Mouse (Mus musculus) brain, embryonic 14.5 days (tissue): Measurements from ENCODE around the gene Cass4. TPM values are rescaled to one million over a fixed set of nuclear protein-coding genes. Genes with fewer than 3 reads are reported as not detected.

ENCODE experiments used
- DNase-seq: peaks from one replicate; pipeline ENCODE4 v3.0.0-alpha.2; 2011; ENCODE audit warnings: low read depth
- CTCF ChIP-seq: fragments of 200-500 bp; IDR thresholded peaks from 2 replicates; pipeline ENCODE4 v1.5.1; 2012; ENCODE audit warnings: inconsistent platforms, mild to moderate bottlenecking, moderate library complexity, borderline replicate concordance; ENCODE audit not compliant: insufficient read depth, insufficient read length; ENCODE audit errors: extremely low read depth
- POLR2A ChIP-seq: fragments of 200-500 bp; IDR thresholded peaks from 2 replicates; pipeline ENCODE4 v1.6.1; 2012; ENCODE audit warnings: mild to moderate bottlenecking, inconsistent platforms, borderline replicate concordance; ENCODE audit not compliant: poor library complexity, insufficient read depth, insufficient read length, severe bottlenecking; ENCODE audit errors: extremely low read depth
- polyA plus RNA-seq: library from polyadenylated mRNA; depleted of rRNA; stranded (reverse); fragments of >200 nt; gene quantifications from 2 replicates; pipeline ENCODE4 v1.2.3, GENCODE M21; 2012

Gene Cass4
- polyA plus RNA-seq, 1 experiment: 0.11 TPM

DNA sequence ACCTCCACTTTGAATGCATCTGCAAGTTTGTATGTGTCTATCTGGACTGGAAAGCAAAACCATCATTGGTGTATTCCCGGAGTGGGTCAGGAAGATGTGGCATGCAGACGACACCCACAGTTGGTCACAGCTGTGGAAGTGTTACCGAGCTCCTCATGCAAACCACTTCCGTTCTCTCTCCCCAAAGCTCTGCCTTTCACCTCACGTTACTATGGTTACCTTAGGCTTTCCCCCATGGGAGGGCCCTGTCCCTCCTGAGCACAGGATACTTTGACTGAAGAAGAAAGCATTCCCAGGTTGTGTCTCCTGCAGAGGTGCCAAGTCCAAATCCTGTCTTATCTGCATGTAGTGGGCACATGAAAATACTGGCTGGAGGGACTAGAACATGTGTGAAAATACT lies 40.2 kb downstream of the Cass4 start:
- no peak for DNase-seq
- TF ChIP-seq CTCF (no peak), POLR2A (no peak)

DNA sequence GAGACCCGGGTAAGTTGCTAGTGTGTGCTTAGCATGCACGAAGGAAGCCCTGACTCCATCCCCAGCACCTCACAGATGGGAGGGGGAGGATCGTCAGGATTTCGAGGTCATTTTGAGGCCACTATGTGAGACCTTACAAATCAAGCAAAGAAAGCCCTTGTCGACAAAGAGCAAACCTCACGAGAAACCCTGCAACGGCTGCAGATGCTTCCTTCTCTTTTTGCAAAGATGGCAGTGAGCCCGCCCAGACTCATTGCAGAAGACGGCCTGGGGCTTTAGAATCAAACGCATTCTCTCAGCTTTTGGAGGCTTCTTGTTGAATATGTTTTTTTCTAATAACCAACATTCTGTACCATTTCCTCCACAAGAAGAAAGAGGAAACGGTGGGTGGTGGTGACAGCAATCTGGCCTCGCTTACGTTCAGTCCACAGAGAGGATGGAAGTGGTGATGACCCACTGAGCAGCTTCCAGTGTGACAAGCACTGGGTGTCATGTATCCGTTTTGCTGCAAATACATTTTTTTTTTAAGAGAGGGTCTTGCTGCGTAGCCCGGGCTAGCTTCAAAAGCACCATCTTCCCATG lies 43.9 kb downstream of the Cass4 start:
- no peak for TF ChIP-seq CTCF
- TF ChIP-seq POLR2A: no peak
- no peak for DNase-seq

DNA sequence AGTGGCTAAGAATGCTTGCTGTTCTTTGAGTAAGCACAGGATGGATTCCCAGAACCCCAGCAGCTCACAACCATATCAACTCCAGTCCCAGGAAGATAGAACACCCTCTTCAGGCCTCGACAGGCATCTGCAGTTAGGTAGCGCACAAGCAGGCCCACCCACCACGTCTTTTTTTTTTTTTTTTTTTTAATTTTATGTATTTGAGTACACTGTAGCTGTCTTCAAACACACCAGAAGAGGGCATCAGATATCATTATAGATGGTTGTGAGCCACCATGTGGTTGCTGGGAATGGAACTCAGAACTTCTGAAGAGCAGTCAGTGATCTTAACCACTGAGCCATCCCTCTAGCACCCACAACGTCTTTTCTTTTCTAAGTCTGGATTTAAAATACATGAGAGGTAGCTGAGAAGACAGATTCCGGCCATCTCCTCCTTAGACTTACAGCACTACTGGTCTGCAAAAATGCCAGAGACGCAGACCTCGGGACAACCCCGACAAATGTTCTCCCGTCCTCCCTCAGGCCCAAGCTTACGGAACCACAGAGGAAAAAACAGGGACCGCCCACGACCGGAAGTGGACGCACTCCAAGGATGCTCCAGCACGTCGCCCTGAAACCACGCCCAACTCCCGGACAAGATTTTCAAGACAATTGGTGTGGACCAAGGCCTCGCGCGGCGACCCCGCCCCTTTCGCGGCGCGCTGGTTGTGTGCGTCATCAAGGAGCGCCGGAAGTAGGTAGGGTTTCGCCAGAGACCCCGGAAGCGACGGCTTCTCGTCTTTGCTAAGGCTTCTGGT lies 46.4 kb downstream of the Cass4 start, which contains the start of gene Rtf2:
Rtf2 (plus strand) TSS at position 714 of the 797 bp plus-strand sequence.
- TF ChIP-seq CTCF: no peak
- peak; percentile 37; the same call in 1 of the 2 replicates for TF ChIP-seq POLR2A
- peak; percentile 99 for DNase-seq

DNA sequence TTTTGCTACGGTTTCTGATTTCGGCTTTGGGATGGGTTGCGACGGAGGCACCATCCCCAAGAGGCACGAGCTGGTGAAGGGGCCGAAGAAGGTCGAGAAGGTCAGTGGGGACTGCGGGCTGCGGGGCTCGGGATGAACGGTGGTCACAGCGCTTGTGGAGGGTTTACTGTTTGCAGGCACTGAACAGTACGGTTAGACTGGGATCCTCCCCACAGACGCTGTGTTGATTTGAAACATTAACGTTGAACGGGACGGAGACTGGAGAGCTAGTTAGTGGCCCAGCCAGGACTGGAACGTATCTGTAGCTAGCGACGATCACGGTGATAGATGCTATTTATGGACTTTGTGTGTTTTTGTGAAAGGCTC lies 47.0 kb downstream of the Cass4 start:
- TF ChIP-seq POLR2A (no peak), CTCF (no peak)
- DNase-seq: no peak

DNA sequence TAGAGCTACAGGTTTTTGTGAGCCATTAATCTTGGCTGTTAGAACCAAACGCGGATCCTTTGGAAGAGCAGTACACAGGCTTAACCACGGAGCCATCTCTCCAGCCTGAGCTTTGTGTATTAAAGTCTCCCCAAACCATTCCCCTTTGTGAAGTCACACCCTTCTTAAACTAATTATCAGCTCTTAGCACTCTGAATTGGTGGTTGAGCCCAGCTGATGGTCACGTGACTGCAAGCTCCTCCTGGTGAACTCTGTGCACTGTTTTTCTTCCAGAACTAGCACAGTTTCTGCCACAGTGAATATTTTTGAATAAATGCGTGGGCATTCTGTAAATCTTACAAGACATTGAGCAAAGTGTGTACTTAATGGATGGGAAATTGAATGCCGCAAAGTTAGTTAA lies 47.6 kb downstream of the Cass4 start:
- peak; percentile 3 for DNase-seq
- TF ChIP-seq POLR2A (no peak), CTCF (no peak)

DNA sequence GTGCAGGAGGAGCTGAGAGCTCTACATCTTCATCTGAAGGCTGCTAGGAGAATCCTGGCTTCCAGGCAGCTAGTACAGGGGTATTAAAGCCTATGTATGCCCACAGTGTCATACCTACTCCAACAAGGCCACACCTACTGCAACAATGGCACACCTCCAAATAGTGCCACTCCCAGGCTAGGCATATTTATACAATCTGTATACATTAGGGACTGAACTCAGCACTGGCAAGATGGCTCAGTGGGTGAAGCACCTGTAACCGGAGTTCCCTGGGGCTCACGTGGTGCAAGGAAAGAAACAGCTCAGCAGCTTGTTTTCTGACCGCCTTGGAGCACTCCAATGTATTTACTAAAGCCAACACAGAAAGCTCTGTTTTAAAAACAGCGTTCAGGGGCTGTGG lies 52.0 kb downstream of the Cass4 start:
- DNase-seq: no peak
- TF ChIP-seq POLR2A (no peak), CTCF (no peak)

DNA sequence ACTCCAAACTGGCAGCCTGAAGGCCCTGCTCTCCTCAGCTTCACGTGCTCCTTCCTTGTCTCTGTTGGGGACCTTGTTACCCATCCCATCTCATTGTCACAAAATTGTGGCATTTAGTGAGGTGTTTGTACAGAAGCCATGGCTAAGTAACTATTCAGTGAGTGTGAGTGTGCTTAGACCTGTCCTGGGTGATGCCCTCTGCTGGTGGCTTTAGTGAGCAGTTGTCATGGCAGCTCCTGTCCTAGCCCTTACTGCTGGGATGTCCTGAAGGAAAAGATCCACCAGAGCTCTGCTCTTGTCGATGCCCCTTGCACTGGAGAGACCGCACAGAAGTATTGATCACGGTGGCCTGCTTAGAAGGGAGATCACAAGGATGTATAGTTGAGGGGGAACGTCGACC lies 53.7 kb downstream of the Cass4 start:
- no peak for DNase-seq
- no peak for TF ChIP-seq POLR2A
- TF ChIP-seq CTCF: peak; percentile 50; the same call in 1 of the 2 replicates

DNA sequence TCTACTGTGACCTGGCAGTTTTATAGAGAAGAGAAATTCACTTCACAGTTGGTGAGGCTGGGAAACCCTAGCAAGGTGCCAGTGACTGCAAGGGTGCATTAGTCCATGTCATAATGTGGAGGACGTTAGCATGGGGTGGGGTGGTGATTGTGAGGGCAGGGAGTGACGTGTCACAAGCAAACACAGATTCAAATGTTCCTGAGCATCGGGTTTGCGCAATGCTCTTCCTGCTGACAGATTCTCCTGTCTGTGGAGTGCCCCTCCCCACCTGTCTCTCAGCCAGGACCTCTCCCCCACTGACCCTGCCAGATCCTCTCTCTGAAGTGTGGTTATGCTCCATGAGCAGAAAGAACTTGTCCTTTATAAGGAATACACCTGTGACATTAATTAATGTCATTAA lies 54.7 kb downstream of the Cass4 start:
- TF ChIP-seq CTCF (no peak), POLR2A (no peak)
- no peak for DNase-seq

DNA sequence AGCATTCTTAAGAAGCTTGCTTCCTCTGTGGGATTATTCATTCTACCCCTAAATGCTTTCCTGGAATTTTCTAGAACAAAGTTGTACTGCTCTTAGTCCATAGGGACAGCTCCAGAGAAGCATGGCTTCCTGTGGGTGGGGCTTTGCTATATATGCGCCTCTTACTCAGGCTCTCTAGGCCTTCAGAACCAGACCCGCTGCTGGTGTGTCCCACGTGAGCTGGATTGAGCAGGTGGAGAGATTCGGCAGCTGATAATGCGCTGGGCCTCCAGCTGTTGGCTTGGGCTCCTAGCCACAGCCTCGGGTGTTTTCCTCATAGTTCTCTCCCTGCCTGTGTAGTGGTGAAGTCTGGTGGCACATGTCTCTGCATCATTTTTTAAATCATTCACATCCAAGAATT lies 57.0 kb downstream of the Cass4 start:
- TF ChIP-seq CTCF (no peak), POLR2A (no peak)
- DNase-seq: no peak

DNA sequence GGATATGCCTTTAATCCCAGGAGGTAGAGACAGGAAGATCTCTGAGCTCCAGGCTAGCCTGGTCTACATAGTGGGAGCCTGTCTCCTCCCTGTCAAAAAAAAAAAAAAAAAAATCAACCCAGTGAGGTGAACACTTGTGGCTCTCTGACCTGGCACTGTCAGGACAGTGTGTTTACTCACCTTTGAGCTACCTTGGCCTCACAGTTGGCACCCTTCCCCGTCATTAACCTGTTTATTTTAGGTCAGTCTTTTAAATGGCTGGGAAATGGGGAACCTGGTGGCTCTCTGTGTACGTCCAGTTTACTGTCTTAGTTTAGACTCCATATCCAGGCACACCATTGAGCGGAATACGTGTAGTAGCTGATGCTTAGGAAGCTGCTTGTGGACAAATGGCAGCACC lies 58.4 kb downstream of the Cass4 start:
- DNase-seq: no peak
- TF ChIP-seq CTCF (no peak), POLR2A (no peak)

DNA sequence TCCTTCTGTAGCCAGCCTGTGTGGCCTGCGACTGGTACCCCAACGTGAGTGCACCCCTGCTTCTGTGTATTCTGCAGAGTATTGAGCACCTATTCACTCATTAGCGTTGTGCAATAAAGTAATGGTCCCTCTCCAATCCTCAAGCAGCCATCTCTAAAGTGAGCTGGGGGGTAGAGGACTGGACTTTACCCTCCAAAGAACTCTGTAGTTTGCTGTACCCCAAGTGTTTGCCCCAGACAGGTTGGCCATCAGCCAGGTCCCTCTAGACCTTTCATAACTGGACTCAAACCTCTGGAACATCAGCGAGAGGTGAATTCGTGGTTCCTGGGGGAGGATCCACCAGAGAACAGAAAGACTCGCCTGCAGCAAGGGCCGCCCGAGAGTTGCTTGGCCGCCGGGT lies 58.9 kb downstream of the Cass4 start:
- TF ChIP-seq CTCF (no peak), POLR2A (no peak)
- no peak for DNase-seq

DNA sequence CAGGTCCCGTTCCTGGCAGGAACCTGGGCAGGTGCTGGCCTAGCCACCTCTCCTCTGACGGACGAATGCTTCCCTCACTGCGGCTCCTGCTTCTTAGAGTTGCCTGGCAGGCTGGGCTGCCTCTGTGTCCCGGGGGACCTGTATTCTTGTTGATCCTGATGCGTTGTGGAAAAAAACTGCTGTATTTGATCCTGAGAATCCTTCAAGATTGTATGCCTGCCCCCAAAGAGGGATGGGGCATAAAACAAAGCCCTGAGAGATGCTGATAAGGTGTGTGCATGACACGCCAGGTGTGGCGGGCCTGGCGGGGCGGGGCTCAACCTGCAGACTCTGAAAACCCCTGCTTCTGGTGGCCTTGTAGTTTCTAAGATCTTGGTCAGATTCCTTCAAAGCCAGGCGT lies 64.9 kb downstream of the Cass4 start, which contains the start of gene Gcnt7:
Gcnt7 (minus strand) TSS at position 101 of the 400 bp plus-strand sequence.
- no peak for TF ChIP-seq CTCF
- no peak for TF ChIP-seq POLR2A
- no peak for DNase-seq

DNA sequence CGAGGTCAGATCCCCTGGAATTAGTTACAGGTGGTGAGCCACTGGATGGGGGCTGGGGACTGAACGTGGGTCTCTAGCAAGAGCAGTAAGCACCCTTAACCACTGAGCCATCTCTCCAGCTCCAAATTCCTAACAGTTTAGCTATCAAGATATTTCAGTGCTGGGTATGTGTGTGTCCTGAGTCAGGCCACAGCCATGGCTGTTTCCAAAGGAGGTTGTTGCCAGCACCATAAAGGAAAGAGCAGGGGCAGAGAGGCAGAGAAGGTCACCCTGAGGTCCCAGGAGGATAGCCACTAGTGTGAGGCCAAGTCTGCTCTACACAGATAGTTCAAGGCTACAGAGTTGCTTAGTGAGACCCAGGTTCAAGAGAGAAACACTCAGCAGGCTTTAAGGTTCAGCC lies 67.1 kb downstream of the Cass4 start:
- DNase-seq: no peak
- no peak for TF ChIP-seq CTCF

DNA sequence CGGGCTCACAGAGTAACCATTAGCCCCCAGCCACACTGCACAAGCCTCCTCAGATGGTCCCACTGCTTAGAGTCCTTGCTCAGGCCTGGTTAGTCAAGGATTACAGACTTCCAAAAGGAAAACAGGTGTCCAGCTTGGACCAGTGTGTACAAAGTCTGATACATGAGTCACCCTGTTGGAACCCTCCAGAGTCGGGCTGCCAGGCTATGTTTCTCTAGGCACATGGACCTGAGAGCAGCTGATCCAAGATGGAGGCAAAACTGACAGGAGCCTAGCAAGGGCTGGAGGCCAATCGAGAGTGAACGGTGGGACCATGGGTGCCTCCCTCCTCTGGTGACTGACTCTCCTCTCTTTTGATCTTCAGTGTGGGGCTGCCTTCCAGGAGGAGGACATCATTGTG lies 69.2 kb downstream of the Cass4 start:
- no peak for DNase-seq
- no peak for TF ChIP-seq CTCF
- no peak for TF ChIP-seq POLR2A

DNA sequence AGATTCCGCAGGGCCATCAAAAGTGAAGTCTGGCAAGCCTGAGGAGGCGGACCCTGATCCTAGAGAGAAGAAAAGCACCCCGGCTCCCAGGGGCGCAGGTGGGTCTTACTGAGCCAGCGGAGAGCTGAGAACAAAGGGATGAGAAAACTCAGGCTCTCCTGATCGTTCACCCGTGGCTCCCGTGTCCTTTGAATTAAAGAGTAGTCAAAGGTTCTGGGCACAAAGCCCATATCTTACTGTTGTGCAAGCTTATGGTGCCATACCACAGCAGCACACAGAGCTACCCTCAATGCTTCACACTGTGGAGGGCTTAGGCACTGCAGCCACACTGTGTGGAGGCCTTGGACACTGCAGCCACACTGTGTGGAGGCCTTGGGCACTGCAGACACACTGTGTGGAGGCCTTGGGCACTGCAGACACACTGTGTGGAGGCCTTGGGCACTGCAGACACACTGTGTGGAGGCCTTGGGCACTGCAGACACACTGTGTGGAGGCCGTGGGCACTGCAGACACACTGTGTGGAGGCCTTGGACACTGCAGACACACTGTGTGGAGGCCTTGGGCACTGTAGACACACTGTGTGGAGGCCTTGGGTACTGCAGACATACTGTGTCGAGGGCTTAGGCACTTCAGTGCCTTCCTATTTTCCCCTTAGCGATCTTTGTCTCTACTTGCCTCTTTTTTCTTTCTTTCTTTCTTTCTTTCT lies 73.0 kb downstream of the Cass4 start:
- TF ChIP-seq CTCF (no peak), POLR2A (no peak)
- DNase-seq: peak; percentile 44
